Comparison of ENCODE assay signal across 23 mouse cellular contexts in genomic region chr10:13597491-13597890, GRCm38 (mm10). TPM values are rescaled to one million over a fixed set of nuclear protein-coding genes. Genes with fewer than 3 reads are reported as not detected.
DNase-seq lines count a peak whose midpoint lies in the region; ATAC-seq and TF ChIP-seq lines count a peak whose summit lies in the region.
"Had no signal": no experiment of that assay in that cellular context is flagged by ENCODE, and none has a peak within 500 bp of the region (broad histone marks: within the 10 kb centered on the region; RNA-seq: fewer than 3 reads in every experiment).

No protein-coding gene starts in this region.

- ATAC-seq in forebrain, embryonic 13.5 days: 0 out of 2 replicates have a peak, but pooled peaks have one; percentile 25
- no peak for ATAC-seq in forebrain, embryonic 11.5 days (replicated peaks; ENCODE audit: low FRiP score)
- ATAC-seq in midbrain, embryonic 13.5 days: 0 out of 2 replicates have a peak, but pooled peaks have one; percentile 40
- ATAC-seq in kidney, embryonic 14.5 days (ENCODE audit: low FRiP score, low TSS enrichment): no peak
- ATAC-seq: forebrain, embryonic 16.5 days; Patski had no signal

- H3K9me3 ChIP-seq in forebrain, embryonic 13.5 days (replicated peaks): 0 out of 2 replicates have a peak, but pooled peaks cover 5% of the 10 kb centered on the region
- no peaks in the 10 kb centered on the region for H3K9me3 ChIP-seq in forebrain, embryonic 11.5 days (ENCODE audit: control insufficient read depth, low read length)
- no peaks in the 10 kb centered on the region for H3K9me3 ChIP-seq in midbrain, embryonic 13.5 days
- H3K9me3 ChIP-seq in midbrain, embryonic 10.5 days (replicated peaks): peaks cover 10% of the 10 kb centered on the region; the same call in 1 of the 2 replicates
- no peaks in the 10 kb centered on the region for H3K9me3 ChIP-seq in kidney, embryonic 14.5 days (ENCODE audit: control insufficient read depth, low read length)
- H3K9me3 ChIP-seq: embryonic facial prominence, embryonic 12.5 days; embryonic facial prominence, embryonic 15.5 days; G1E; hindbrain, embryonic 15.5 days had no signal

- no peak for DNase-seq in forebrain, embryonic 11.5 days (ENCODE audit: low spot score)
- DNase-seq in midbrain, embryonic 10.5 days (ENCODE audit: low spot score): no peak
- peak; percentile 15 for DNase-seq in brain, embryonic 14.5 days (ENCODE audit: low read depth)
- DNase-seq: B cell, adult 2 months; cerebellum, adult 11 months; cerebellum, adult 2 months; cerebellum, adult 9-11 months; cerebellum, postnatal 25 days; gastrocnemius, adult 2 months; gastrocnemius, postnatal 14 days; heart, adult 11 months had no signal

- 84% methylated on average over 8 of the region's 8 CpGs for WGBS in forebrain, embryonic 13.5 days
- 86% methylated on average over 8 of the region's 8 CpGs for whole genome bisulfite sequencing in forebrain, embryonic 11.5 days
- WGBS in midbrain, embryonic 13.5 days: 86% methylated on average over 8 of the region's 8 CpGs
- WGBS in midbrain, embryonic 10.5 days: 87% methylated on average over 8 of the region's 8 CpGs
- 51% methylated on average over 8 of the region's 8 CpGs for WGBS in kidney, embryonic 14.5 days

- H3K27me3 ChIP-seq in forebrain, embryonic 13.5 days: no peaks in the 10 kb centered on the region
- no peaks in the 10 kb centered on the region for H3K27me3 ChIP-seq in forebrain, embryonic 11.5 days (ENCODE audit: control insufficient read depth, insufficient read depth, low read length)
- no peaks in the 10 kb centered on the region for H3K27me3 ChIP-seq in midbrain, embryonic 13.5 days
- H3K27me3 ChIP-seq in midbrain, embryonic 10.5 days (ENCODE audit: low read depth, poor library complexity, severe bottlenecking): no peaks in the 10 kb centered on the region
- no peaks in the 10 kb centered on the region for H3K27me3 ChIP-seq in kidney, embryonic 14.5 days (ENCODE audit: control insufficient read depth, insufficient read depth, low read length)
- H3K27me3 ChIP-seq: CH12.LX; embryonic facial prominence, embryonic 12.5 days; embryonic facial prominence, embryonic 15.5 days; hindbrain, embryonic 12.5 days; hindbrain, embryonic 15.5 days; Patski had no signal

- 0 out of 2 replicates have a peak, but pooled peaks cover 4% of the 10 kb centered on the region for H3K4me1 ChIP-seq in forebrain, embryonic 13.5 days
- no peaks in the 10 kb centered on the region for H3K4me1 ChIP-seq in forebrain, embryonic 11.5 days (replicated peaks; ENCODE audit: control insufficient read depth, insufficient read depth, low read length)
- H3K4me1 ChIP-seq in midbrain, embryonic 13.5 days (replicated peaks): 0 out of 2 replicates have a peak, but pooled peaks cover 4% of the 10 kb centered on the region
- H3K4me1 ChIP-seq in midbrain, embryonic 10.5 days: peaks cover 6% of the 10 kb centered on the region; the same call in 1 of the 2 replicates
- H3K4me1 ChIP-seq in kidney, embryonic 14.5 days (ENCODE audit: control insufficient read depth, insufficient read depth, low read length): no peaks in the 10 kb centered on the region
- H3K4me1 ChIP-seq: embryonic facial prominence, embryonic 12.5 days; hindbrain, embryonic 12.5 days; hindbrain, embryonic 15.5 days had no signal

- no peak overlapping the region for H3K9ac ChIP-seq in forebrain, embryonic 13.5 days
- H3K9ac ChIP-seq in forebrain, embryonic 11.5 days (ENCODE audit: low read length): no peak overlapping the region
- H3K9ac ChIP-seq in midbrain, embryonic 13.5 days (replicated peaks): no peak overlapping the region
- H3K9ac ChIP-seq in kidney, embryonic 14.5 days (ENCODE audit: low read depth, low read length): no peak overlapping the region
- H3K9ac ChIP-seq: embryonic facial prominence, embryonic 12.5 days; embryonic facial prominence, embryonic 15.5 days; hindbrain, embryonic 12.5 days; hindbrain, embryonic 15.5 days had no signal

- no peak overlapping the region for H3K4me3 ChIP-seq in forebrain, embryonic 13.5 days
- H3K4me3 ChIP-seq in forebrain, embryonic 11.5 days (ENCODE audit: low read depth, low read length): no peak overlapping the region
- no peak overlapping the region for H3K4me3 ChIP-seq in midbrain, embryonic 13.5 days (replicated peaks)
- no peak overlapping the region for H3K4me3 ChIP-seq in midbrain, embryonic 10.5 days
- no peak overlapping the region for H3K4me3 ChIP-seq in kidney, embryonic 14.5 days (ENCODE audit: low read length)
- H3K4me3 ChIP-seq: embryonic facial prominence, embryonic 12.5 days; embryonic facial prominence, embryonic 15.5 days; gastrocnemius, adult 2 months; hindbrain, embryonic 12.5 days; hindbrain, embryonic 15.5 days had no signal

- no peak for TF ChIP-seq CTCF in brain, embryonic 14.5 days (IDR thresholded peaks at IDR 0.05; ENCODE audit: borderline replicate concordance, extremely low read depth, insufficient read depth, insufficient read length)

- no peak overlapping the region for H3K4me2 ChIP-seq in forebrain, embryonic 13.5 days
- no peak overlapping the region for H3K4me2 ChIP-seq in forebrain, embryonic 11.5 days (ENCODE audit: low read depth, low read length, severe bottlenecking)
- H3K4me2 ChIP-seq in midbrain, embryonic 13.5 days (replicated peaks): no peak overlapping the region
- H3K4me2 ChIP-seq in kidney, embryonic 14.5 days (replicated peaks; ENCODE audit: low read depth, low read length): no peak overlapping the region
- H3K4me2 ChIP-seq: embryonic facial prominence, embryonic 12.5 days; embryonic facial prominence, embryonic 15.5 days; heart, embryonic 11.5 days; hindbrain, embryonic 12.5 days; hindbrain, embryonic 15.5 days had no signal

- no peak overlapping the region for H3K27ac ChIP-seq in forebrain, embryonic 13.5 days
- no peak overlapping the region for H3K27ac ChIP-seq in forebrain, embryonic 11.5 days (ENCODE audit: low read depth, low read length)
- H3K27ac ChIP-seq in midbrain, embryonic 13.5 days: no peak overlapping the region
- no peak overlapping the region for H3K27ac ChIP-seq in midbrain, embryonic 10.5 days (replicated peaks)
- no peak overlapping the region for H3K27ac ChIP-seq in kidney, embryonic 14.5 days (ENCODE audit: low read depth, low read length)
- H3K27ac ChIP-seq: embryonic facial prominence, embryonic 12.5 days; embryonic facial prominence, embryonic 15.5 days; gastrocnemius, adult 2 months; hindbrain, embryonic 12.5 days; hindbrain, embryonic 15.5 days had no signal

- no peak for TF ChIP-seq POLR2A in brain, embryonic 14.5 days (IDR thresholded peaks at IDR 0.05; ENCODE audit: borderline replicate concordance, extremely low read depth, insufficient read depth, insufficient read length, poor library complexity, severe bottlenecking)

- no peaks in the 10 kb centered on the region for H3K36me3 ChIP-seq in forebrain, embryonic 13.5 days (ENCODE audit: poor library complexity, severe bottlenecking)
- no peaks in the 10 kb centered on the region for H3K36me3 ChIP-seq in forebrain, embryonic 11.5 days (ENCODE audit: control insufficient read depth, insufficient read depth, low read length)
- no peaks in the 10 kb centered on the region for H3K36me3 ChIP-seq in midbrain, embryonic 13.5 days
- H3K36me3 ChIP-seq in midbrain, embryonic 10.5 days: no peaks in the 10 kb centered on the region
- H3K36me3 ChIP-seq in kidney, embryonic 14.5 days (ENCODE audit: control insufficient read depth, insufficient read depth, low read length): no peaks in the 10 kb centered on the region
- H3K36me3 ChIP-seq: embryonic facial prominence, embryonic 12.5 days; embryonic facial prominence, embryonic 15.5 days; G1E; hindbrain, embryonic 12.5 days; hindbrain, embryonic 15.5 days had no signal

RNA-seq across cellular contexts. Expression of gene Pex3, which starts 44.5 kb away (rescaled TPM):
- 22.9 and 23.8 TPM in 2 replicates for polyA plus RNA-seq in forebrain, embryonic 13.5 days (2015; fragmentation: Nextera tagmentation; extraction: Ambion mirVana)
- polyA plus RNA-seq in forebrain, embryonic 11.5 days (2014; fragmentation: Nextera tagmentation; extraction: Ambion mirVana): 25.0 and 26.3 TPM in 2 replicates
- polyA plus RNA-seq in midbrain, embryonic 13.5 days (2015; fragmentation: Nextera tagmentation; extraction: Ambion mirVana): 23.3 and 27.7 TPM in 2 replicates
- polyA plus RNA-seq in midbrain, embryonic 10.5 days (2016; fragmentation: Nextera tagmentation; extraction: Ambion mirVana): 18.9 and 19.3 TPM in 2 replicates
- 23.5 and 28.6 TPM in 2 replicates for polyA plus RNA-seq in brain, embryonic 14.5 days (2012; rRNA removed)
- polyA plus RNA-seq in kidney, embryonic 14.5 days (2014; fragmentation: Nextera tagmentation; extraction: Ambion mirVana): 29.7 and 30.4 TPM in 2 replicates

RNA-seq across cellular contexts. Expression of gene Adat2, which starts 44.8 kb away (rescaled TPM):
- polyA plus RNA-seq in forebrain, embryonic 13.5 days (2015; fragmentation: Nextera tagmentation; extraction: Ambion mirVana): 3.0 TPM in 2 replicates
- 3.4 and 3.7 TPM in 2 replicates for polyA plus RNA-seq in forebrain, embryonic 11.5 days (2014; fragmentation: Nextera tagmentation; extraction: Ambion mirVana)
- polyA plus RNA-seq in midbrain, embryonic 13.5 days (2015; fragmentation: Nextera tagmentation; extraction: Ambion mirVana): 2.4 and 2.6 TPM in 2 replicates
- 4.0 and 4.5 TPM in 2 replicates for polyA plus RNA-seq in midbrain, embryonic 10.5 days (2016; fragmentation: Nextera tagmentation; extraction: Ambion mirVana)
- polyA plus RNA-seq in brain, embryonic 14.5 days (2012; rRNA removed): 4.8 and 5.6 TPM in 2 replicates
- polyA plus RNA-seq in kidney, embryonic 14.5 days (2014; fragmentation: Nextera tagmentation; extraction: Ambion mirVana): 7.5 and 8.5 TPM in 2 replicates

Comparison
In these comparisons a context has a peak if more than half of its experiments do, and no peak if none do; other contexts are left out.
1. ATAC-seq: peak in forebrain, embryonic 13.5 days (single experiment) and midbrain, embryonic 13.5 days (single experiment); none in forebrain, embryonic 11.5 days (single experiment) and kidney, embryonic 14.5 days (single experiment).